Mouse (Mus musculus): ENCODE data around the gene Ccdc88b. TPM values are rescaled to one million over a fixed set of nuclear protein-coding genes. Genes with fewer than 3 reads are reported as not detected.

The Ccdc88b gene
- 89.2 TPM for total RNA-seq (2023)

GRCm38 (mm10) chr19:6858031-6858430 is at the start of gene Ccdc88b:
TSS of gene Ccdc88b (minus strand) at chr19:6858211.

DNA sequence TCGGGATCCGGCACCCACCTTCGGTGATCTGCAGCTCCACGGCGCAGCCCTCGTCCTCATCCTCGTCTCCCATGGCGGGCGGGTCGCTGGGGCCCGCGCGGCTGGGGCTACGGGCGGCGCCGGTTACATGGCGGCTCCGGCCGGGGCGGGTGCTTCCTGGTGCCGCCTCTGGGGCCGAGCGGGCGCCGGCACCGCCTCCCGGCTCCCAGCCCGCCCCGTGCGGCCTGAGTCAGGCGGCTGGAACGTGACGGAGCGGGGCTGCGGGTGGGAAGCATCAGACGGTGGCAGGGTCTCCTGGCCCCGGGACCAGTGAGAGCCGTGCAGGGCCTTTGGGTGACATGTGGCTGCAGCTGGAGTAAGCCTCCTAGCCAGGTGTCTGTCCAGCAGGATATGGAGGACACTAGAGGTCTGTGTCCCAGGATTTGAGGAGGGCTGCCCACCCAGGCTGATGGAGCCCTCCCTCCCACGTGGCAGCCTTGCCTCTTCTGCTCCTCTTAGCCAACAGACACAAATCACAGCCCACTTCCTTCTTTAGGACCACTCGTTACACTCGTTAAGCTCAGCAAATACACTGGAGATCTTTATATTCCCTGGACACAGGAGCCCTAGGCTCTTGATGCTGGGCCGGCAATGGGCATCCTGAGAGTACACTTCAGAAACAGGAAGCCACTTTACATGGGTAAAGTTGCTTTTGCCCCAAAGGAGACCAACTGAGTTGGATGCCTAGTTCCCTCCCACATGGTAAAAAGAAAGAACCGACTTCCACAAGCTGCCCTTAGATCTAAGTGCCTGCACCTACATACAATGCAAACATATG is 17.3 kb downstream of the Ccdc88b start, which contains the start of gene Rps6ka4:
Gene Rps6ka4 (minus strand): TSS at position 162 of the 817 bp plus-strand sequence.

Other genes starting within 250 kb of the Ccdc88b start
- 23.8 TPM for gene Rps6ka4, start 17.6 kb downstream of the Ccdc88b start, total RNA-seq (2023)
- gene Trmt112, start 51.5 kb upstream of the Ccdc88b start, total RNA-seq (2023) = 127 TPM
- 59.7 TPM for gene Prdx5, start 51.9 kb upstream of the Ccdc88b start, total RNA-seq (2023)
- 26.2 TPM for gene Esrra, start 63.6 kb upstream of the Ccdc88b start, total RNA-seq (2023)
- not detected for gene Catsperz, start 67.2 kb upstream of the Ccdc88b start, total RNA-seq (2023)
- gene Kcnk4, start 76.3 kb upstream of the Ccdc88b start, total RNA-seq (2023) = not detected
- gene Bad, start 83.7 kb upstream of the Ccdc88b start, total RNA-seq (2023) = 7.8 TPM
- 6.1 TPM for gene Gpr137, start 84.3 kb upstream of the Ccdc88b start, total RNA-seq (2023)
- gene Ppp1r14b, start 116.8 kb upstream of the Ccdc88b start, total RNA-seq (2023) = 120 TPM
- 6.9 TPM for gene Plcb3, start 118.3 kb upstream of the Ccdc88b start, total RNA-seq (2023)
- 14.8 TPM for gene Fkbp2, start 122.3 kb upstream of the Ccdc88b start, total RNA-seq (2023)
- 15.2 TPM for gene Vegfb, start 129.4 kb upstream of the Ccdc88b start, total RNA-seq (2023)
- 17.2 TPM for gene Dnajc4, start 134.4 kb upstream of the Ccdc88b start, total RNA-seq (2023)
- gene Nudt22, start 137.9 kb upstream of the Ccdc88b start, total RNA-seq (2023) = 6.0 TPM
- gene Trpt1, start 137.9 kb upstream of the Ccdc88b start, total RNA-seq (2023) = 4.3 TPM
- 152 TPM for gene Fermt3, start 161.3 kb upstream of the Ccdc88b start, total RNA-seq (2023)
- gene Stip1, start 181.8 kb upstream of the Ccdc88b start, total RNA-seq (2023) = 117 TPM
- gene Macrod1, start 198.6 kb upstream of the Ccdc88b start, total RNA-seq (2023) = 12.3 TPM
- not detected for gene Flrt1, start 247.5 kb upstream of the Ccdc88b start, total RNA-seq (2023)